Mouse (Mus musculus): ENCODE measurements around the gene Gpt2. TPM values are rescaled to one million over a fixed set of nuclear protein-coding genes. Genes with fewer than 3 reads are reported as not detected.

The Gpt2 gene
- polyA plus RNA-seq, 1 experiment, result 31.1 TPM

DNA sequence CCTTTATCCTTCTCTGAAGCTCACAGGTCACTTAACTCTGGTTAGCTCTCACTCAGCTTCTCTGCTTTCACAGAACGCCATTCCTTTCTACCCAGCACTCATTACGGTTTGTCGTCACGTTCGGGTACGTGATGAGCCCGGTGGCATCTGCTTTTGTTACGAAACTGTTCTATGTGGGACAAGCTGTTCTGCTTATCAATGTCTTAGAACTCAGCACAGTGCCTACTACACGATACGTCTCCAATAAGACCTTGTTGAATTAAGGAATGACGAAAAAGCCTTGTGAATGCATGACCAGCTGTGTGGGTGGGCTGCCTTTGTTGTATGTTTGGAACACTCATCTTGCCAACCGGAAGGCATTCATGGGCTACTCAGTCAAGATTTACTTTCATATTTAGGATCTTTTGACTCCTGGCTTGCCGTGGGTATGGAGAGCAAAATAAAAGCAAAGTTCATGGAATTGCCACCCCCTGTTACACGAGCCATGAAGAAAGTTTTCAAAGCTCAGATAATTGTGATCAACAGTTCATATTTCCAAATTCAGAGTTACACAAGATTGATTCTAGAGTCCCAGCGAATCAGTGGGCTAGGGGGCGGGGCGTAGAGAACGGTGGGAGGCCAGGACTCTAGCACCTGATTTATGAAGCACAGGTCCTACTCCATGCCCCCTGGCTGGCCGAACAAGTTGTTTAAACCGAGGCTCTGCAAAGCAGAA, 4.3 kb upstream of the Gpt2 start:
- DNase-seq (ENCODE audit: low spot score), result no peak

DNA sequence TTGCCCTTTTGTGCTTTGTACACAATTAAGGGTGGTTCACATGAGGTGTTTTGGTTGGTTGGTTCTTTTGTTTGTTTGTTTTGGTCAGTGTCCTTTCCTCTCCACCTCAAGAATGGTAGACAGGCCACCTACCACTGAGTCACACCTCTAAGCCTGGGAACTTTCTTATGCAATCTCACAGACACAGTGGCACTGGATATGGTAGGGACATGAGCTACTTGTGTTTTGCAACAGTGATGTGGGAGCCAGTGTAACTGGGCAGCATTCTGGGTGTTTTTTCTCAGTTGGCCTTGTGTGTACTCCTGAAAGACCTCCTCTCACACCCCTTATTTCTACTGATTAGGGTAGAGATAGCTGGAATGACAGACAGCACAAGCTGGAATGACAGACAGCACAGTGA, 3.7 kb upstream of the Gpt2 start:
- no peak for DNase-seq (ENCODE audit: low spot score)

DNA sequence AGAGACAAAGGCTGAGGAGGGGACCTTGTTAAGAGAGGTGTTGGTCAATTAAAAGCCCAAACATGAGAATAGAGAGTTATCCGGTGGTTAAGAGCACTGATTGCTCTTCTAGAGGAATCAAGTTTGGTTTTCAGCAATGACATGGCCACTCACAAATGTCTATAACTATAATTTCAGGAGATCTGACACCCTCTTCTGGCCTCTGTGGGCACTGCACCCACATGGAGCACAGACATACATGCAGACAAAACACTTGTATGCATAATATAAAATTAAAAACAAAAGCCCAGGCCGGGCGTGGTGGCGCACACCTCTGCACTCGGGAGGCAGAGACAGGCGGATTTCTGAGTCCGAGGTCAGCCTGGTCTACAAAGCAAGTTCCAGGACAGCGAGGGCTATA, 2.8 kb upstream of the Gpt2 start:
- no peak for DNase-seq (ENCODE audit: low spot score)

DNA sequence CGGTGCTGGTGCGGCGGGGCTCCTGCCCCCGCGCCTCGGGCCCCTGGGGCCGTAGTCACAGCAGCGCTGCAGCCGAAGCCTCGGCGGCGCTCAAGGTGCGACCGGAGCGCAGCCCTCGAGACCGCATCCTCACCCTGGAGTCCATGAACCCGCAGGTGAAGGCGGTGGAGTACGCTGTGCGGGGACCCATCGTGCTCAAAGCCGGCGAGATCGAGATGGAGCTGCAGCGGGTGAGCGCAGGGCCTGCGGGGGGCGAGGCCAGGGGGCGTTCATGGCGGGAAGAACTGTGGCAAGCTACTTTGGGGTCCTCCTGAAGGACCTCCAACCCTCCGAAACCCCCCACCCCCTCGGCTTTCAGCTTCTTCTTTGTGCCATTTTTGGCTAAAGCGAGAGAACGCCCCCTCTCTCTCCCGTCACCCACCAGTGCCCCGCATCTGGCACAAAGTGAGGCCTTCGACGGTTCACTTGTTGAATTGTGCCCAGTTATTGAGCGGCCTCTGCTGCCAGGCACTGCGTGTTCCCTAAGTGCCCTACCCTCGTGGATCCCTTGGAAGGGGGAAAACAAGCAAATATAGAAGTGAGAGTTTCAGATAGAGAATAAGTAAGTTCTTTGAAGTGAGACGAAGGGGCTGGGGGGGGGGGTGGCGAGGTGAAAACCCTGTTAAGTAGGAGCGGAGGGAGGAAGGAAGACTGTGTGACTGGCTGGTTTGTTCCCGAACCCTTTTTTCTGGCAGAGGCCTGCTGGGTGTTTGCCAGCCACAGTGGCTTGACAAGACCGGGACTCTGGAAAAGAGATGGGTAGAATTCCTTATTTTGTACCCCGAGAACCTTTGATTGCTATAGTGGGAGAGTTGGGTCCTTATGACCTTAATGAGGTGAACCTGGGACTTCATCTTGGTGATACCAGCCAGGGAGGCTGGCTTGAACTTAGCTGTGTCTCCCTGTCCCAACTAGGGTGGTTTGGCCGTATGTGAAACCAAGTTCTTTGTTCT, 860 bp downstream of the Gpt2 start:
- DNase-seq (ENCODE audit: low spot score), result no peak

DNA sequence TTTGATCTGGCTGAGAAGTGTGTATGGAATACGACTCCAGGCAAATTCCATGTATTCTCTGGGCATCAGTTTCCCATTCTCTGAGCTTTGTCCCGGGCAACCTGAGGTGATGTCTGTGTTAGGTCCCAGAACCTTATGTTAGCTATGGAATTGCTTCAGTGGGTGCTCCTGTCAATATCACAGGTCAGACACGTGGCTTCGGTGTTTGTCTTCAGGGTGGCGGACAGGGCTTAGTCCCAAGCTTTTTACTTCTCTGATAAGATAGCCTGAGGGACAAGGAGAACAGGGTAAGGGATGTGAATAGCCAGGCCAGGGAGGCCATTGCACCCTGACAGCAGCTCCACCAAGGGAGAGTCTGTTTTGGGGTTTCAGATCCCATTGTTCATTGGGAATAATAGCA, 3.7 kb downstream of the Gpt2 start:
- DNase-seq (ENCODE audit: low spot score), result no peak

DNA sequence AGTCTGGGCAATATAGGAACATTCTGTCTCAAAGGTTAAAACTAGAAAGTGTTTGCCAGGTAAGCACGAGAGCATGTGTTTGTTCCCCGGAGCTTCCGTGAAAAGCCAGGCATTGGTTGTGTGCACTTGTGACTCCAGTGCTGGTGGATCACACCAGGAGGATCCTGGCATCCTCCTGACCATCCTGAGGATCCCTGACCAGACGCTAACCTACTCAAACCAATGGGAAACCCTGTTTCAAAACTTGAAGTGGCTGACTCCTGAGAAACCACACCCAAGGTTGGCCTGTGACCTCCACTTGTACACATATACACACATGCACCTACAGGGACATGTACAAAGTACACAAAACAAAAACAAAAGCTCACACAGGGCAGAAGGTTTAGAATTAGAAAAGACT, 4.4 kb downstream of the Gpt2 start:
- DNase-seq (ENCODE audit: low spot score), result no peak

DNA sequence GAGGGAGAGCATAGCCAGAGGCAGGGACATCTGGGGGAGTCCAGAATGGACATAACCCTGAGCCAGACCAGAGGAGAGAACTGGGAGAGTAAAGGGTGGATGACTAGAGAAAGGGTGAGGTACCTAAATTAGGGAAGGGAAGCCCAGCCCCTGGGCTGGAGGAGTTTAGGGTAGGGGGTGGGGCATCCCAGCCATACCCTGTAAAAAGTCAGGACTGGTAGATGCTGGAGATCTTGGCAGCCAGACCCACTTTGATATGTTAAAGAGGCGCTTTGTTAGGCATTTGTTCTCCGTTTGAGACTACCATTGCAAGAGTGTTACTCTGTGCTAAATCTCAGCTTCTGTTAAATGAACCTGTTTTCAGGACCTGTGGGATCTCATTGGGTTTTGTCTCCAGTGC, 6.2 kb downstream of the Gpt2 start:
- DNase-seq (ENCODE audit: low spot score), result no peak

DNA sequence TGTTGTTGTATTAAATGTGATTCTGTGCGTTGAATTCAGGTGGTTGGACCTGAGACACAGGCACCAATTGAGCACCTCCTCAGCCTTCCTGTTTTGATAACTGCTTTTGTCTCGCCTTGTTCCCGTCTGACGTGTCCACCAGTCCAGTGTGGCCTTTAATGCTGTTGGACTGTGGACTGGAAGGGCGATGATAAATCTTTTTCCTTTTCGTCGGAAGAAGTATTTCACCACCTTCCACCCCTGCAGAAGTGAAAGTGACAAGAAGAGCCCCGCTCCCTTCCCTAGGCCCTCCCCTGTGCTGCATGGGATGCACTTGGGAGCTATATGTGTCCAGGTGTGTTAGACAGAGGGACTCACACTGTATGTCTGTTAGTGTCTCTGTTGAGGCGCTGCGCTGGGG, 8.1 kb downstream of the Gpt2 start:
- no peak for DNase-seq (ENCODE audit: low spot score)

DNA sequence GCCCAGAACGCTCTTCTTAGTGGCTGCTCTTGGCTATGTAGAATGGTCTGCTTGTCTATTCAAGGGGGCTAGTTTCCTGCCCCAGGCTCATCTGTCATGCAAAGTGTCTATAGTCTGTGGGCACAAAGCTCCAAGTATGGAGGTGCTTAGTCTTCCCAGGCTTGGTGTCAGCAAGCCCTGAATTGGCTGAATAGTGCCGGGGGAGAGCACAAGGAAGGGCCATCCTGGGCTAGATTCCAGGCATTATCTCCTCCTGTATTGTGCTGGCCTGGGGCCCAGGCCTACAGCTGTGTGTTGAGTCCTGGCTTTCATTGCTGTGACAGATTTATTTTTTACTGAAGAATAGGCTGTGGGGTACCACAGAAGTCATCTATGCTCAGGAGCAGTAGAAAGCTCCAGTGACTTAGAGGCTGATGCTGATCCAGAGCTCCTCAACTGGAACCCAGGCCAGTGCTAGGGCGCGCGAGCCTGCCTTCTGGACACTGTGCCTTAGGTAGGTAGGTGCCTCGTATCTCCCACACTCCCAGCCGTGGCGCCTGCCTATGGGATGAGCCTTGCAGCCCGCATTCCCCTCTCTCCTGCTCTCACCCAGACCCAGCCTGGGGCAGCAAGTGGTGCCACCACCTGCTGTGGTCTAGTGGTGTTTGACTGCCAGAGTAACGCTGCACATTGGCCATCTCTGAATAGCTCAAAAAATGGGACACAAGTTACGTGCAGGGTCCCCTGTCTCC, 8.7 kb downstream of the Gpt2 start:
- no peak for DNase-seq (ENCODE audit: low spot score)

DNA sequence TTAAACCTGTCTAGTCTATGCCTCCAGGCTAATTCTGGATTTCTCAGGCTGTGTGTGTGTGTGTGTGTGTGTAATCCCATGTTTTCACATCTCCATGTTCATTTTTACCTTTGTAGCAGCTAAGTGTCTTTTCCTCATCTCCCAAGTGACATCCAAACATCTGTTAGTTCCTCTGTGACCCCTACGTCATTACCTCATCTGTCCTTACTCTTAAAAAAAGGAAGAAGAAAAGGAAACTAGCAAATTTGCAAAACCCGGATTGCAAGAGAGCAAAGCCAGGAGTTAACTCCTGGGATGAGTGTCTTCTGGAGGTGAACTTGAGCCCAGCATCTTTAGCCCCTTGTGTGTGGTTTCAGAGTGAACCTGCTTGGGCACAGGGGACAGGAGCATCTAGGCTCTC, 10.0 kb downstream of the Gpt2 start:
- no peak for DNase-seq (ENCODE audit: low spot score)

DNA sequence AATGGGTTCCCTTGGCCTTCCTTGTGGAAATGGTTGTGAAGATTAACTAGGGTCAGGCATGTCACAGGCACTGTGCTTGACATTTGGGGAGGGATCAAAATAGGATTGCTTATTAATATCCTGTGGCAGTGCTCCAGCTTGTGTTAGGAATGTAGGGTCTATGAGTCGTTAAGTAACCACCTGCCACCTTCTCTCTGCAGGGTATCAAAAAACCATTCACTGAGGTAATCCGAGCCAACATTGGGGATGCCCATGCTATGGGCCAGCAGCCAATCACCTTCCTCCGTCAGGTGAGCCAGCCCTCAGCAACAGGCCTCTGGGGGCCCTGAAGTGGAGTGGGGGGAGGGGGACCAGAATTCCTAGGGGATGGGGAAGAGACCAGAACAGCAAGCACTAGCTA, 10.7 kb downstream of the Gpt2 start:
- DNase-seq (ENCODE audit: low spot score), result no peak

DNA sequence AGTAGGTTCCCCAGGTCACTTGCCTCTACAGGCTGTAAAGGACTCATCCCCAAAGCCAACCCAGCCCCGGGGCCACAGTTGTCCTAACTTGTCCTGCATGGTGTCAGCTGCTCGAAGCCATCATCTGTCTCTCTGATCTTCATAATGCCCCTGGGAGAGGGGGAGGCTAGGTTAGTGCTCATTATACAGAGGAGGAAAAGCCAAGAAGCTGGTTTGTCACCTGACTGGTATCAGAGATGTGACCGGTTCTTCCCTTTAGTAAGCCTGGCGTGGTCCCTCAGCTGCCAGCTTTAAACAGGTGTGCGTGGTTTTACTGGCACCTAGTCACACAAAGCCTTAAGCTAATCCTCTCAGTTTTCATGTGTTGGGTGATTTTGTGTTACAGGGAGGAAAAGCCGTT, 12.3 kb downstream of the Gpt2 start:
- DNase-seq (ENCODE audit: low spot score), result no peak

DNA sequence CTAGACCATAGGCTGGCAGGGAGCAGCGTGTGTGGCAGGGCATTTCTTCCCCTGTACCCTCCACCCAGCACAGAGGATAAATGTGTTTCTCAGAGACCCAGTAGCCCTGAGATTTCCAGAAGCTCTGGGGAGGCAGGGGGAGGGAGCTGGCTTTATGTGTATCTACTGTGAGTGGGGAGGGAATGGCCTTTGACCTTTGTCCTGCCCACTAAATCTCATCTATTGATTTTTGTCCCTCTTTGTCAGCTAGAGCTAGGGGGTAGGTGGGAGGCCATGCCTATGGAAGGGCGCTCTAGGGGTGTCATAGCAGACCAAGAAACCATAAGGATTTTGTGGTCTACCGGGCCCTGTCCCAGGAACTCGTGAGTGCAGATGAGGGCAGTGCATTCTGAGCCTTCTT, 14.2 kb downstream of the Gpt2 start:
- DNase-seq (ENCODE audit: low spot score), result no peak

DNA sequence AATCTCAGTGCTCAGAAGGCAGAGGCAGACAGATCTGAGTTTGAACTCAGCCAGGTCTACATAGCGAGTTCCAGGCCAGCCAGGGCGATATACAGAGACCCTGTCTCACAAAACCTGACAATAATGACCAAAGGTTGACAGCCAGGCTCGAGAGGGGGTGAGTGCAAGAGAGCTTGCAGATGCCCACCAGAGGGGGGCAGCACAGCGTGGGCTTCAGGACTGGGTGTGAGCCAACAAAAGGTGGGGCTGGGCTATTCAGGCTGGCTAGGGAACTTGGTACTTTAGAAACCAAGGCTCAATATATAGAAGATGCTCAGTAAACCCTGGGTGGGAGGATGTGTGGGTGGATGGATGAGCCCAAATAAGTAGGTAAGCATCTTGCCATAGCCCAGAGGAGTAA, 16.3 kb downstream of the Gpt2 start:
- no peak for DNase-seq (ENCODE audit: low spot score)

DNA sequence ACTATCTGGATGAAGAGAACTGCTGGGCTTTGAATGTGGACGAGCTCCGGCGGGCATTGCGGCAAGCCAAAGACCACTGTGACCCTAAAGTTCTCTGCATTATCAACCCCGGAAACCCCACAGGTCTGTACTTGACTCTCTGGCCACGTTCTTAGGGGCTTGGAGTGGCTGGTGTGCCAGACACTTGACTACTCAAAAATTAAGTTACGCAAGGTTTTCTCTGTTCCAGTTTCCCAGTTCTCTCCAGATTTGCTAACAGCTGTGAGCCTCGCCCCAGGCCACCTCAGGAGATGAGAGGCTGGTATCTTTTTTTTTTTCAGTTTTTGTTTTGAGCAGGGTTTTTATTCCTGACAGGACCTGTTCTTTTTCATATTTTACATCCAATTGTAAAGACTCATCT, 19.9 kb downstream of the Gpt2 start:
- DNase-seq (ENCODE audit: low spot score), result no peak

DNA sequence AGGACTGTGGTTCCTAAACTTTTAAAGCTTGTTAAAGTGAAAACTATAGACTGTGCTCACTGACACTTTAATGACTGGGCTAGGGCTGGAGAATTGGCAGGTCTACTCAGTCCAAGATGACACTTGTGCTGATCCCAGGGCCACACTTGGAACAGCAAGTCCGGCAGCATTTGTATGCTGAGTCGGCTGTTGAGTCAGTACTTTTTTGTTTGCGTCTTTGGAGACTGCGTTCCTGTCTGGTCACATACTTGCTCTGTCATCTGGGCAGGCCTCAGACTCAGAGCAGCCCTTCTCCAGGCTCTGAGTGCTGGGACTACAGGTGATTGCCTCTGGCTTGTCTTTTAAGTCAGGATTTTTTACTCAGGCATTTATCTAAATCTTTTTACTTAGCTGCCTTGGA, 20.9 kb downstream of the Gpt2 start:
- DNase-seq (ENCODE audit: low spot score), result no peak

DNA sequence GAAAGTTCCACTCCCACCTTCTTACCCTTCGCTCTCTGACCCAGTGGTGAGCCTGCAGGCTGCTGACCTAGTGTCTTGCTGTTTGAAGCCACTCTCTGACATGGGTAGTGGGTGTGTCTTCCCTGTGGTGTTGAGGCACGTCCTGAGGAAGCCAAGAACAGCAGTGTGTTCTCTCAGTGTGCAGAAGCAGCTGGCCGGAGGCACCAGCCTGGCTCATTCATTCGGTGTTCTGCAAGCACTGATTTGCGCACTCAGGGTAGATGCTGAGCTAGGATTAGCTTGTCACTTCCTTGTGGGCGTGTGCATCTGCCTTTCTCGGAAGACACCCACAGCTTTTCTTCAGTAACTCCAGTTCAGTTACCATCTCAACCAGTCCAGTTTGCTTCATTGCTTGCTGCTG, 23.0 kb downstream of the Gpt2 start:
- DNase-seq (ENCODE audit: low spot score), result no peak

DNA sequence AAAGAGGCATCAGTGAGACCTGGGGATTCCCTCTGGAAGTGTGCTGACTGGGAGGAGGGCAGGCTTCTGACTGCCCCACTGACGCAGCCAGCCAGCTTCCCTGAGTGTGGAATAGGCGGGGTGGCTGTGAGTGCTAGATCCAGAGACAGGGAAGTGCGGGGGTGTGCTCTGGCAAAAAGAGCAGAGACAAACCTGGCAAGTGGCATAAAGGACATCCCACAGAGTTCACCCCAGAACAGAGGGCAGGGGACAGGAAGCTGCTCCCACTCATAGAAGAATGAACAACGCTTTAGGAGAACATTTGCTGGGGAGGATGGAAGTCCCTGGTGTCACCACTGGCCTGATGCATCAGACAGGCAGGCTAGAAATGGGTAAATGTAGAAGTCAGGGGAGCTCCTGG, 25.0 kb downstream of the Gpt2 start:
- no peak for DNase-seq (ENCODE audit: low spot score)

DNA sequence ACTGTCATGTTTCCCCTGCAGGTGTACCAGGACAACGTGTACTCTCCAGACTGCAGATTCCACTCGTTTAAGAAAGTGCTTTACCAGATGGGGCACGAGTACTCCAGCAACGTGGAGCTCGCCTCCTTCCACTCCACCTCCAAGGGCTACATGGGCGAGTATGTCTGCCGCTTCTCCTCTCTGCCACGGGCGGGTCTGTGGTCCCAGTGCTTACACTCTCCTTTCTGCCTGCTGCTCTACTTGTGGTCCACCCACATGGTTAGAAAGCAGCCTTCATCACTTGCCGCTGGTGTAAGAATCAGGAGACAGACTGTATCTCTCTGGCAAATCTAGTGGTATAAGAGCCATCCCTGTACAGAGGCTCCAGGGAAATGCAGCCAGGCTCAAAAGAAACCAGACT, 25.6 kb downstream of the Gpt2 start:
- DNase-seq (ENCODE audit: low spot score), result no peak

DNA sequence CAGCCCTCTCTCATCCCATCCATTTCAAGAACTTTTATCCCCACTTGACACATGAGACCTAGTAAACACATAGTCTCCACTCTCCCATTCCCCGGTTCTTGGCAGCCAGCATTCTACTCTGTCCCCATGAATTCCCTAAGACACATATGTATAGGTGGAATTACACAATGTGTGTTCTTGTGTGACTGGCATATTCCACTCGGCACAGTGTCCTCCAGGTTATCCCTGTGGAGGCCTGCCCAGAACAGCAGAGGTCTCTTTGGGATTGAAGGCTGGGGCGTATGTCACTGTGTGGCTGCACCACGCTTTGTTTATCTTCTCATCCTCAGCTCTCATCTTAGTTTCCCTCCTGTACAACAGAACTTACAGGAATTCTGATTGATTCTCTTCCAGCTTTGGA, 28.2 kb downstream of the Gpt2 start:
- no peak for DNase-seq (ENCODE audit: low spot score)

DNA sequence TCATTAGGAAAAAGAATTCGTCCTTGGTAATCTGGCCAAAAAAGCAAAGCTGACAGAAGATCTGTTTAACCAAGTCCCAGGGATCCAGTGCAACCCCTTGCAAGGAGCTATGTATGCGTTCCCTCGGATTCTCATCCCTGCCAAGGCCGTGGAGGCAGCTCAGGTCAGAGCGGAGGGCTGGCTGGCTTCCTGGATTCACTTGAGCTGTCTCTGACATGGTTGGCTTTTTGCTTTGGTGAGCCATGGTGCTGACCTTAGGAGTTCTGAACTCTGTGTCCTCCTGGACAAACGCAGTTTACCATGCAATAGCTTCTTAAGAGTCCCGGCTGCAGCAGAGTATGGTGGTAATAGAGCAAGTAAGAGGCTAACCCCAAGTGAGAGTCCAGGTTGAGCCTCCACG, 29.0 kb downstream of the Gpt2 start:
- DNase-seq (ENCODE audit: low spot score), result no peak

DNA sequence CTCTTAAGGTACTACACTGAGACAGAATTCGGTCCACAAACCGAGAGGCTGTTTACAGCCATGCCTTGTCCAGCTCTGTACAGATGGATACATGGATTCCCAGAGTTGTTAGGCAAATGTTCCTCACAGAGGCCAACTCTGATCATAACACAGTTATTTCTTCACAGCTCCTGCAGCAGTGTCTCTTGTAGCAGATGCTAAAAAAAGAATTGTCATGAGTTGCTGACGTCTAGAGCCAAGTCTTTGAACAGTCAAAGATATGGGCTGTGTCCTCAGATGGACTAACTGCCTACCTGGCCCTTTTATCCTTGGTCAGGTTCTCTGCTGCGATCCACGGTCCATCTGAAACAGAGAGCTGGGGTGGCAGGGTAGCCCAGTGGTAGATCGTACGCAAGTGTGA, 31.7 kb downstream of the Gpt2 start:
- no peak for DNase-seq (ENCODE audit: low spot score)

DNA sequence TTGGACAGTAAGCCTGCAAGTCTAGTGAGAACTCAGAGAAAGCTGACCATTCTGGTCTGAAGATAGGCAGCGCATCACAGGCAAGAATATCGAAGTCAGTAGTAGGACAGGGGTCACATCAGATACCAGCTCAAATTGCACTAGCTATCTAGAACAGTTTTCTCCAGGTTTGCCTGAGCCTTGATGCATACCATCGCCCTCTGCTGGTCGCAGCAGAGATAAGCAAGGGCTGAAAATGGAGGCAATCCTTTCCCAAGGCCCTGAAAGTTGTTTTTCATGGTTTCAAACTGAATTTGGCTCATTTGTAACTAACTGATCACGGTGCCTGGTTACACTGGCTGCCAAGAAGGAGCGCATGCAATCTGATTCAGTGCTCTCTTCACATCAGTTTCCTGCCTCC, 33.7 kb downstream of the Gpt2 start:
- no peak for DNase-seq (ENCODE audit: low spot score)
